Mouse (Mus musculus) left cerebral cortex, postnatal 36 days (tissue): ENCODE data around the gene Cacna1d. TPM values are rescaled to one million over a fixed set of nuclear protein-coding genes. Genes with fewer than 3 reads are reported as not detected.

Experiments used
- DNase-seq, 2 experiments: peaks; one replicate each; pipeline ENCODE4 v3.0.0; 2021 to 2022; ENCODE audit warnings: low spot score in 2 of 2, mixed read lengths in 1 of 2
- intact Hi-C: fragments of 180-260 bp; cut with DNase I; formaldehyde crosslinking; loops from one replicate; pipeline ENCODE4 v1.15.1; 2025
- total RNA-seq, 2 experiments: library from RNA; stranded (reverse); gene quantifications; 2 replicates each; pipeline ENCODE4 v1.2.3; 2021

The Cacna1d gene
- total RNA-seq, 2 experiments from 2014 or later, result 42.7 to 62.0 TPM

DNA sequence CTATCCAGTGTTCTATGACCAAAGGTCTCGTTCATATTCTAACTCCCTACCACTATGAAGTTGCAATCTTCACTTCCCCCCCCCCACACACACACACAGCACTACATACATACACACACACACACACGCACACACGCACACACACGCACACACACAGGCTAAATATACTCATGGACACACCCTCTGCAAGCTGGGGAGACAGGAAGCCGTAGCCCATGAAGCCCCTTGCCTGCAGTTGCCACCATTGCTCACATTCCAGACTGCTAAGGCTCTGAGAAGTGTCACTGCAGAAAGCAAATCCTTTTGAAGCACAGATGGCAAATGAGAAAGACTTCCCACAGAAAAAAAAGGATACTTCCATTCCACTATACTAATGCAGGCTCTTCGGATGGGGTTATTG lies 141.0 kb downstream of the Cacna1d start:
- intact Hi-C loops, result loop anchor here (5.0 kb wide), 2 partner anchors 78 to 213 kb away; no protein-coding TSS in a partner anchor
- DNase-seq, result no peak

DNA sequence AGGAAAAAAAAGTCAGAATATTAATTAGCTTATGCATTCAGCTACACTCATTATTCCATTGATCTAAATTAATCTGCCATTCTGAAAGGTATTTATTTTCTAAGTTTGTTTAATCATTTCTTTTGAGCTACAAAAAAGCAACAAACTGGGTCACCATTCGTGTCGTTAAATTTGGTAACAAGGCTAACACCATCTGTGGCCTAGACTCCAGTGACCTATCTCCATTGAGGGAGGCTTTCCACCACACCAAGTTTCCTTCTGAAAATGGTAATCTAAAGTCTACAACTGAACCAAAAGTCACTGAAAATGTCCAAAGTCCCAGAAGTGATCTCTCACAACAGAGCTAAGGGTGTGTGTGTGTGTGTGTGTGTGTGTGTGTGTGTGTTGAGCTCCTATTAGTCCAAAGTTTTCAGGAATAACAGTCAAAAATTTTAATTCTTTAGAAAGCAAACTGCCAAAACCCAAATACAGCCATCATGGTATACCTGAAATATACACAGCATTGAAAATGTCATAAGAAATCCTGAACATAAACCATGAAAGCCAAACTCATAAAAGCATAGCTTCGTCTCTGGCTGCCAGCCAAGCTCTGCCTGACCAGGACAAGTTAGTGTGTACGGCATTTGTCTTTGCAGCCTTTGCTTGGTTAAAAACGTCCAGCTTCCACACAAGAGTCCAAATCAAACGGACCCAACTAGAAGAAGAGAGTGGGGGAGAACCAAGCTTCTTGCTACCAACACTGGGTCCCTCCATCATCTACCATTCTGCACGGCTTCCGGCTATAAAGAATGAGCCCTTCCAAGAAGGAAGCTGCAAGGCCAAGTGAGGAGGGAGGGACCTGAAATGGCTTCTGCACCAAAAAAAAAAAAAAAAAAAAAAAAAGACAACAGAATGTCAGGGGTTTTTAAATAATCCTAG lies 146.0 kb downstream of the Cacna1d start:
- DNase-seq, result no peak
- intact Hi-C loops, result no loop called here

DNA sequence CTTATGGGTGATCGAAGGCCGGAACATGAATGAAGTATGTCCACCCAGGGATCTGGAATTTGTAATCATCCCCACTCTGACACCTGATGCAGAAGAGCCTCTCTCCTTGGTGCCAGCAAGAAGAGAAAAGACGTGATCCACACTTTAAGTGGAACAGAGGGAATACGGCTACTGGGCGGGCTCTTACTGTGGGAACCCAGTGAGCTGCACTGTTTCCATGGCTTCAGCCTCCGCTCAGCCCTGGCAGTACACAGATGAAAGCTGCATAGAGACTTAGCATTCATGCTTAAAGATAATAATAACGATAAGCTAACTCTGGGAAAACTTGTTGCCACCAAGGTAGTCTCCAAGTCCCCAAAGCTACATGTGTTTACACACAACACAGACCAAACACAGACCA lies 147.5 kb downstream of the Cacna1d start:
- peak in 1 of 2 experiments; percentile 29 for DNase-seq
- intact Hi-C loops, result no loop called here

DNA sequence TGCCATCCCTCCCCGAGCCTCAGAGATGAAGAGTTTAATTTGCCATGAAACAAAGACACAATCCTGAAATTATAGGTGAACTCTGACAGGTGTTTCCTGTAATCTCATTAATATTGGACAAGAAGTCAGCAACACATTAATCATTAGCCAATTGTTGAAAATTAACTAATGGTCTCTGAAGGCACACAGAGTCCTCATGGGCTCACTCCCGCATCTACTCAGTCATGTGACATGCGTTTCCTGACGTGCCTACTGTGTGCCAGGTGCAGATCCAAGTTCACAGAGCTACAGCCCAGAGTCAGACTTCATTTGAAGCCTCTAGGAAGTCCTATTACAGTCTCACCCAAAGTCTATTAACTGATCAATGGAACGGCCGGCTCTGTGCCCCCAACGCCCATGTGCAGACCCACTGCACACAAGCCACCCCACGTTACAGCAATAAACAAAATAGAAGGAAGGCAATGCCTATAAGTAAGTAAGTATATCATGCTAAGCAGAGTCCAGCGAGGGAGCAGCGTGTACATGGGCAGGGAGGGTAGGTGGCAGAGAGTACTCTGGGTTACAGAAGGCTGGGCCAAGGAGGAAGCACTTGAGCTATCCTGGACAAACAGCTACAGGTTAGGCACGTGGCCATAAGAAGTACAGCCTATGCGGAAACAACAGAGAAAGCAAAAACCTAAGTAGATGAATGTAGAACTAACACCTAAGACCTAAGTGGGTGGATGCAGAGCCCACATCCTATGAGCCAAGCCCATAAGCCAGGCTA lies 149.2 kb downstream of the Cacna1d start:
- no peak for DNase-seq
- intact Hi-C loops, result no loop called here

DNA sequence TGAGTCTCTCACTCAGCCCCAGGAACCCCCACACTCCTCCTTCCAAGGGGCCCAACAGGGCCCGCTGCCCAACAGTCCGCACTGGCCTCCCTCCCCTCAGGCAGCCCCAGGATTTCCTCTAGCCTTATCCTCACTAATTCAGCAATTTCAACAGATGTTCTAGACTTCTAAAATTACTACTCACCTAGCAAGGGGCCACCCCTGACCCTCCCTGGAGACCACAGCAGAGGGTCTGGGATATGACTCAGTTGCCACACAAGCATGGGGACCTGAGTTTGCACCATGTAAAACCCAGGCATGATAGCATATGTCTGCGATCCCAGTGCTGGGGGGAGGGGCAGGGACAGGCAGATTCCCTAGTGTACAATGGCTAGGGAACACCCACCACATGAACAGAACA lies 151.1 kb downstream of the Cacna1d start:
- no peak for DNase-seq
- intact Hi-C loops, result no loop called here

DNA sequence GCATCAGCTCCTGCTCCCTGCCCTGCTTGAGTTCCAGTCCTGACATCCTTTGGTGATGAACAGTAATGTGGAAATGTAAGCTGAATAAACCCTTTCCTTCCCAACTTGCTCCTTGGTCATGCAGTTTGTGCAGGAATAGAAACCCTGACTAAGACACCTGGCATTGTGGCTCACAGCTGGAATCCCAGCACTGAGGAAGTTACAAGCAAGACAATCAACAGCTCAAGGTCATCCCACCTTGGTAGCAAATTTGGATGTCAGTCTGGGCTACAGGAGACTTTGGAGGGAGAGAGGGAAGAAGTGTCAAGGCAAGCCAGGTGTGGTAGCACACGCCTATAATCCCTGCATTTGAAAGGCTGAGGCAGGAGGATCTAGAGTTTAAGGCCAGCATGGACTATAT lies 159.4 kb downstream of the Cacna1d start:
- intact Hi-C loops, result no loop called here

DNA sequence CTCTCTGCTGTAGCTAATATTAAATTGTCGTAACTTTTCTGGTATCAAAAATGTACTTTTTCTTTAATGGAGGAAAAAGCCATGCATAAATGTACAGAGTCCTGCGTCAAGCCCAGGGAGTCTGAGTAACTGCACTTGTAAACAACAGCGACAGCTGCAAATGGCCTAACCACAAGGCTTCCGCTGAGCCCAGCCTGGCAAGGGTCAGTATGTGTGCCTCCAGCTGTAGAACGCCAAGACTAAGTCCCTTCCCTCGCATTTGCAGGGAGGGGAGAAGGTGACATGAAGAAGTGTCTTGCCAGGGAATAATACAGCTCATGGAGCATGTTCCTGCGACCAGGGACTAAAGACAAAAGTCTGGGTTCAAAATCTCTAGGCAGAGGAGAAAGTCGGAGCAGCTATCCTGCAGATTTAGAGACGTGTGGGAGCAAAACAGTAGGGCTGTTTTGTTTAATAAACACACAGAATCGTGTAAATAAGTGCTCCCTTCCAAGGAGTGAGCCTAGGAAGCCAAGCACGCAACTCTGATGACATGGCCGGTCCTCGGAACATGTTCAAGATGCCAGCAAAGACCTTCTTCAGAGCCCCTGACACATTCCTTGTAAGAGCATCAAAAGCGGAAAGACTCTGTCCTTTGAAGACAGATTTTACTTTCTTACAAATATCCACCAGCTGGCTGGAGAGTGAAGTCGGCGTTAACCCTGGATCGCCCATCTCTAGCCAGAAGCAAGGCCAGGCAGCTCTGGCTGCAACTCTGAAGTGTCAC lies 160.7 kb downstream of the Cacna1d start:
- intact Hi-C loops, result no loop called here
- no peak for DNase-seq

More for the DNA sequence above, 159.4 kb downstream of the Cacna1d start:
- DNase-seq, result no peak

DNA sequence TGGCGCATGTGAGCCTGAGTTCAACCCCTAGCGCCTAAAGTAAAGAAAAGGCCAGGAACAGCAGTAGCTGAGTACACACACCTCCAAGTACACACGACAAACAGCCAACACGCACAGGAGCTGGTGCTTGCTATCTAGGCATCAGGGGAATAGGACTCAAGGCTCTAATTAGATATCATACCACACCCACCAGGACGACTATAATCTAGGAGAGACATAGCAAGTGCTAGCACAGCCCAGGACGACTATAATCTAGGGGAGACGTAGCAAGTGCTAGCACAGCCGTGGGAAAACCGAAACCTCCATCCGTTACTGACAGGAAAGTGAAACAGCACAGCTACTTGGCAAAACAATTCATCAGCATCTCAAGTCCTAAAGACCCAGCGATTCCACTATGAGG lies 162.1 kb downstream of the Cacna1d start:
- no peak for DNase-seq

DNA sequence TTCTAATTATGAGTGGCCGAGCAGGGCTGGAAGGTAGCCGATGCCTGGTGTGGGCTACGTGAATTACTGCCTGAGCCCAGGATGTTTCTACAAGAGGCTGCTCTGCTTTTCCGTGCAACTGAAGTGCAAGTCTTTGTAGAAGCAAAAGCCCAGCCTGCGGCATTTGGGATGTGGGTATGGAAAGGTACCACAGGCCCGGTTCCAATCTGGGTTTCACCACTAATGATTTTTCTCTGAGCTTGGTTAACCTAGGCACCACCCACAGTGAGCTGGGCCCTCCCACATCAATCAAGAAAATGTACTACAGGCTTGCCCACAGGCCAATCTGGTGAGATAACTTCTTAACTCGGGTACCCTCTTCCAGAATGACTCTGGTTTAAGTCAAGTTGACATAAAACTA lies 163.8 kb downstream of the Cacna1d start:
- no peak for DNase-seq
- intact Hi-C loops, result no loop called here

More for the DNA sequence above, 162.1 kb downstream of the Cacna1d start:
- intact Hi-C loops, result no loop called here

DNA sequence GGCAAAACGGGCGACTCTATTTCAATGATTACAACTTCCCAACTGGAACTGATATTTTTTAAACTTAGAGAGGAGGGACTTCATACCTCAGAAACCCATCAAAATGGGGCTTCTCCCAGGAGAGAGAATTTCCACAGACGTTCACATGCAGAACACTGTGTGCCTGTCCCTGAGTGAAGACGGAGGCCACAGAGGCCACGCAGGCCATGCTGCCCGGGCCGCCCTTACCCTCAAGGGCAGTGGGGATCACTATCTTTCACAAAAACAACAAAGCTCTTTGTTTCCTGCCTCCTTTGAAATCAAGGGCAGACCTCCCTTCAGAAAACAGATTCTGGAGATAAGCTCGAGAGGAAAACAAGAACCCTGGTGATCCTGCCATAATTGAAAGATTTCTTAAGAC lies 164.2 kb downstream of the Cacna1d start:
- intact Hi-C loops, result no loop called here
- DNase-seq, result no peak

DNA sequence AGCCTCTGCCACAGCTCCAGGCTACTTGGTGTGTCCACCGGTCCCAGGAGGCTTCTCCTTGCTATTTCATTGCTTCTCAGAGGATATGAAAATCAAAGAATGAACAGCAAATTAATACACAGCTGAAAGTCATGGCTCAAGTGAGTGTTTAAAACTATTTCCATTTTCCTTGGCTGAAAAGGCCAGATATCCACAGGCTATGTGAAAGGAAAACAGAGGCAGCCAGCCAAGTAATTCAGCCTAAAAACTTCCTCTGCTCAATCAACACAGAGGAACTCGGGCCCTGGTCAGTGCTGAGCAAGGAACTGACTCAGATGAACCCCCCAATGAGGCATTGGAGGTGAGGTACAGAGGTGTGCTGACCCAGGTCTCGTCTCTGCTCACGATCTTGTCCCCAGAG lies 165.0 kb downstream of the Cacna1d start:
- intact Hi-C loops, result no loop called here
- no peak for DNase-seq

DNA sequence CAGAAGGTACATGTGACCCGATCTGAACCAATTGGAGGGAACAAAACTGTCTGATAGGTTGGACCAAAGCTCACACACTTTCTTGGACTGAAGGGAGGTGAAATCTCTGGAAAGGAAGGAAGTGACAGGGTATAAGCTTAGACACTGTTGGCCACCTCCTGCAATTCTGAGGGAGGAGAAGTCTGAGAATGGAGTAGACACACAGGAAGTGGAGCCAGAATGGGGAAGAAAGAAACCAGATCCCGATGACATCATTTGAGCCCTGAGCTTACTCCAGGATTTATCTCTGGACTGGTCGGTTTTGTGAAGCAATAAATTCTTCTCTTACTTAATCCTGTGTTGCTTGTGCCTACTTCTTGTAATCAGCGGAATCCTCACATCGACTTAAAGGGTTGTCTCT lies 166.3 kb downstream of the Cacna1d start:
- intact Hi-C loops, result no loop called here
- DNase-seq, result no peak

DNA sequence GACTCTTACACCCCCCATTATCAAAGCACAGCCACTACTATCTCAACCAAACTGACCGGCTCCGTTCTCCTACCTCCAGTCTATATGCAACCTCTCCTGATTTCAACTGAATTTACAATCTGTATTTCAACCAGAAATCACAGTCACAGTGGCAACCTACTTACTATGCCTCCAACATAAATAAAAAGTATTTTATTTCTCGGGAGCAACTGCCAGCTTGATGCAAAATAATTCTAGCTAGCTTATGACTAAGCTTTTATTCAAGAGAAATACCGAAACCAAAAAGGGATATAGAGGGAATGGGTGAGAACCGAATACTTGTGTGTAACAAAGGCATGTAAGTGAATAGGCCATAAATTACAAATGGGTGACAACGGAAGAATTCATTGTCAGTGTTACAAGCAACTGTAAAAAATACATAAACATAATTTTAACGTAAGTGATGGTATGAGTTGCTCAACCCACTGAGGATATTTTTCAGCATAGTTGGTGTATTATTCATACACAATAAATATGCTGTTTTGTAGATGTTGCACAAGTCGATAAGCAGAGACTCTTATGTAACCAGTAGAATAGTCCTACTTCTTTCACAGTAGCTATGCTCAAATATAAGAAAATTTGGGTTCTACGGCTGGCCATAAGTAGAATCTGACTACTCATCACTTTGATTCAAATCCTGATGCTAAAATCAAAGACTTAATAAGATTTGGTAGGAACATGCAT lies 172.4 kb downstream of the Cacna1d start:
- no peak for DNase-seq
- intact Hi-C loops, result no loop called here

DNA sequence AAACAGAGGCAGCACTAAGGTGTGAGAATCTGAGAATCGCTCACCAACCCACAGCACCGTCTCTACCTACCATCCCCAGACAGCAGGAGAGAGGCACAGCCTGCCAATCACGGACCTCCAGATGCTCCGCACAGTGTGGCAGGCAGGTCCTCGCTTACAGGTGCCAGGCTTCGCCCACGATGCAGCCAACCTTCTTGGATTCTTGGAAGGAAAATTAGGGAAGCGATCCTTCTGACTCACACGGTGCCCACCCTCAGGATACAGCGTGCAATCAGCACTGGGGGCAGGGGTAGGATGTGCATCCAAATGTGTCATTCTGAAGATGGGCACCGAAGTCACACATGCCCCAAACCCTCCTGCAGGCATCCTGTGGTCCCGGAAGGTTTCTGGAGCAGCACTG lies 173.0 kb downstream of the Cacna1d start:
- intact Hi-C loops, result no loop called here

DNA sequence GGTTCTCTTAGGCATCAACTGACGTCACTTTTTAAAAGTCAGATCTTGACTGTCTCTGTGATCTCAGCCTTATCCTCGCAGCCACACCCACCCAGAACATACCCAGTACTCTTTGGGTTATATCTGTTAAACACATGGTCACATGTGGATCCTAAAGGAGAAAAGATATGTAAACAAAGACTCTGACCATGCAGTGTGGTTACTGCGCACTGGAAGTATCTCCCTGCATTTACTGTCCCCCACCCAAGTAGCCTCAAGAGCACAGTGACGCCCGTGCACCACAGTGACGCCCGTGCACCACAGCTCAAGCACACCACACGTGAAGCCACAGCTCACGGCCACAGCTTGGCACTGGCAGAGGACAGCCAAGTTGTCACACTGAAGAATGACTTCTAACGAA lies 173.6 kb downstream of the Cacna1d start:
- intact Hi-C loops, result no loop called here
- no peak for DNase-seq

More for the DNA sequence above, 173.0 kb downstream of the Cacna1d start:
- DNase-seq, result peak; percentile 68 to 81

DNA sequence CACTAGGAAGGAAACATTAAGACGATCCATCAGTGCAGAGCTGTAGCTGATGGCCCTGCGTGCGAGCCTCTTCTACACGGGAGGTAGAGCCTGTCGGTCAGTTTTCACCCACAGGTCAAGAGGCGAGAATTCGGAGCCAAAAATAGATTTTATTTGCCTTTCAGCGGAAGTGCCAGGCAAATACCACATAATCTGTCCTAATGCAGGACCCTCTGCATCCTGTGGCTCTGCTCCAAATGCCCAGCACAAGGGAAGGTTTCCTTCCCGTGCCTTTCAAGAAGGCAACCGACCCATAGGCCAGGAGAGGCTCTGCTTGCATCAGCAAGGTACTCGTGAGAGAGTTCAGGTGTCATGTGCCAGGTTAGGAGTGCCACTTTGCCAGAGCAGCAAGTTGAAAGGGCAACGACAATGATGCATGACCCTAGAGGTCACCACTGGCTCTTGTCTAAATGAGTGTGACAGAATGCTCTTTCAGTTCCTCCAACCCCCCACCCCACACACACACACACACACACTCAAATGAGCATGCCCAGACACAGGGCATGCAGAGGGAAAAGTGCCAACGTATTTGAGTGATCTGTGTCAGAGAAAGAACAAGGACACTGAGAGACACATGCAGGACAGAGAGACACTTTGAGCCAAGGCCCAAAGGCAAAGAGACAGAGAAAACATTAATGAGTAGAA lies 179.9 kb downstream of the Cacna1d start:
- intact Hi-C loops, result no loop called here

DNA sequence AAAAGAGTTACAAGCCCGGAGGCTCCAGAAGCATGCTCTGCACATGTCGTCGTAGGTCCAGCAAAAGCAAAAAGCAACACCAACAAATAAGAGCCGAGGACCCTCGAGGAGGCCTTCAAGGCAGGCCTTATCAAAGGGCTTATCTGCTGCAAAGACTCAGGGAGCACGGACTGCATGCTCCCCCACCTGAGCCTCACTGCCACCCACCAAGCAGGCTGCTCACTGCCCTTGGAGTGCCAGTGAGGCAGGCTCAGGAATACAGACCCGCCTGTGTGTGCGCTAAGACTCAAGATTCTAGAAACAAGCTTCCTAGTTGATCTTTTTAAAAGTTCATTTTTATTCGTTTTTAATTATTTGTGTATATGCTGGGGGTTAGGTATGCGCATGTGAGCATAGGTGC lies 181.0 kb downstream of the Cacna1d start:
- intact Hi-C loops, result no loop called here

More for the DNA sequence above, 179.9 kb downstream of the Cacna1d start:
- DNase-seq, result no peak

DNA sequence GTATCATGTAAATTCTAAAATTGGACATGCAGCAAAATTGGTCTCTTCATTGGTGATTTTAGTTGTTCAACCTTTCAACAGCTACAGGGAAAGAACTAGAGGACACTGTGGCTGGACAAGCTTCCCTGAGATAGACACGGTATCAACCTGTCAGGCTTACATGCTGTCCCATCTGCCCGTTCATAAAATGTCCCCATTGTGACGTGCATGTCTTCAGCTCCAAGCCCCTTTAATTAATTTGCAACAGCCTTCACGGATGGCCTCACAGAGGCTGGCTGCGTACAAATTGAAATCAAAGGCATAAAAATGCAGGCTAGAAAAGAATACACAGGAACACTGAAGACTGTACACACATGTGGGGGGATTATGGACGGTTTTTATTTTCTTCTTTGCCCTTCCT lies 185.0 kb downstream of the Cacna1d start:
- DNase-seq, result no peak
- intact Hi-C loops, result no loop called here

More for the DNA sequence above, 181.0 kb downstream of the Cacna1d start:
- no peak for DNase-seq

DNA sequence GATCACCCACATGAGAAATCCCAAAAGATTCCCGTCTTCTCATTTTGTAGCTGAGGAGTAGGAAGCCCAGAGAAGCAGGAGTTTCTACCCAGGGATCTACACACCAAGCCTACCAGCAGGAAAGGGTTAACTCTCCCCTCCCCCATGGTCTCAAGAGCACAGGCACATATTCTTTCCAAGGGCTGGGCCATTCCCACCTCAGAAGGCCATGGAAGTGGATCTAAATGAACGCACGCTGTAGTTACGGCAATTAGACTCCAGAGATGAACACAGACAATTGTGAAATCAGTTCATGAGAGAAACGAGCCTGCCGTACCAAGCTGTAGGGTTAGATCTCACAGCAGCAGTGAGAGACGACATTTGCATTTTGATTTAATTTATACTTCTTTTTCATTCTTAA lies 191.3 kb downstream of the Cacna1d start:
- intact Hi-C loops, result no loop called here
- no peak for DNase-seq
